Comparison of ENCODE assay signal across 15 mouse cellular contexts in genomic region chr4:137692107-137692902, GRCm38 (mm10). TPM values are rescaled to one million over a fixed set of nuclear protein-coding genes. Genes with fewer than 3 reads are reported as not detected.
DNase-seq lines count a peak whose midpoint lies in the region; ATAC-seq lines count a peak whose summit lies in the region.
"Had no signal": no experiment of that assay in that cellular context is flagged by ENCODE, and none has a peak within 500 bp of the region (broad histone marks: within the 10 kb centered on the region; RNA-seq: fewer than 3 reads in every experiment).

No protein-coding gene starts in this region.

- peaks cover 12% of the 10 kb centered on the region for H3K4me1 ChIP-seq in intestine, embryonic 15.5 days (replicated peaks)
- peaks cover 25% of the 10 kb centered on the region for H3K4me1 ChIP-seq in stomach, embryonic 15.5 days

- no peak overlapping the region for H3K27ac ChIP-seq in intestine, embryonic 15.5 days
- H3K27ac ChIP-seq in stomach, embryonic 15.5 days = peak overlapping the region; percentile 71; the same call in 1 of the 2 replicates
- H3K27ac ChIP-seq: gastrocnemius, adult 2 months; kidney, embryonic 15.5 days; limb, embryonic 12.5 days; liver, embryonic 14.5 days; midbrain, embryonic 15.5 days had no signal

- H3K27me3 ChIP-seq in intestine, embryonic 15.5 days (replicated peaks) = no peaks in the 10 kb centered on the region
- H3K27me3 ChIP-seq in stomach, embryonic 15.5 days (replicated peaks) = no peaks in the 10 kb centered on the region
- H3K27me3 ChIP-seq: kidney, embryonic 15.5 days; midbrain, embryonic 15.5 days had no signal

- H3K9me3 ChIP-seq in intestine, embryonic 15.5 days = no peaks in the 10 kb centered on the region
- H3K9me3 ChIP-seq in stomach, embryonic 15.5 days = no peaks in the 10 kb centered on the region
- H3K9me3 ChIP-seq: kidney, embryonic 15.5 days; limb, embryonic 12.5 days; midbrain, embryonic 15.5 days had no signal

- ATAC-seq in frontal cortex, adult (ENCODE audit: low TSS enrichment) = peak; percentile 82
- peak; percentile 34; the same call in 1 of the 2 replicates for ATAC-seq in intestine, embryonic 15.5 days
- ATAC-seq in stomach, embryonic 15.5 days (ENCODE audit: insufficient read depth, low FRiP score, low read depth) = peak; percentile 59
- ATAC-seq: midbrain, embryonic 15.5 days had no signal

- no peak overlapping the region for H3K9ac ChIP-seq in intestine, embryonic 15.5 days
- no peak overlapping the region for H3K9ac ChIP-seq in stomach, embryonic 15.5 days
- H3K9ac ChIP-seq: kidney, embryonic 15.5 days; limb, embryonic 12.5 days; liver, embryonic 14.5 days; midbrain, embryonic 15.5 days had no signal

- WGBS in intestine, embryonic 15.5 days = 63% methylated on average over 10 of the region's 10 CpGs
- 69% methylated on average over 10 of the region's 10 CpGs for WGBS in stomach, embryonic 15.5 days

- H3K4me3 ChIP-seq in intestine, embryonic 15.5 days (replicated peaks) = no peak overlapping the region
- no peak overlapping the region for H3K4me3 ChIP-seq in stomach, embryonic 15.5 days (replicated peaks)
- H3K4me3 ChIP-seq: gastrocnemius, adult 2 months; kidney, embryonic 15.5 days; limb, embryonic 12.5 days; midbrain, embryonic 15.5 days had no signal

- H3K4me2 ChIP-seq in intestine, embryonic 15.5 days (replicated peaks) = no peak overlapping the region
- H3K4me2 ChIP-seq in stomach, embryonic 15.5 days = no peak overlapping the region; the same call in 1 of the 2 replicates
- H3K4me2 ChIP-seq: kidney, embryonic 15.5 days; limb, embryonic 12.5 days; midbrain, embryonic 15.5 days had no signal

- no peak for DNase-seq in frontal cortex, postnatal 25 days (ENCODE audit: low spot score in 2 of 2)
- peak; percentile 63 for DNase-seq in layer of hippocampus, adult 9-11 months
- DNase-seq in layer of hippocampus, postnatal 25 days (ENCODE audit: extremely low spot score in 1 of 2, low spot score in 1 of 2) = no peak
- DNase-seq in B cell, adult 2 months = no peak
- no peak for DNase-seq in spleen, postnatal 4 days (ENCODE audit: low spot score in 2 of 2)
- DNase-seq: cerebellum, postnatal 10 days; gastrocnemius, adult 2 months; heart, adult 11 months had no signal

- H3K36me3 ChIP-seq in intestine, embryonic 15.5 days = no peaks in the 10 kb centered on the region
- H3K36me3 ChIP-seq in stomach, embryonic 15.5 days = no peaks in the 10 kb centered on the region
- H3K36me3 ChIP-seq: kidney, embryonic 15.5 days; limb, embryonic 12.5 days; midbrain, embryonic 15.5 days had no signal

RNA-seq across cellular contexts. Expression of gene Rap1gap, which starts 27.8 kb away (rescaled TPM):
- total RNA-seq in layer of hippocampus, postnatal 25 days (2021) = 100 to 1,000 TPM; 263 to 285 TPM
- polyA plus RNA-seq in intestine, embryonic 15.5 days (2015; fragmentation: Nextera tagmentation; extraction: Ambion mirVana) = 22.7 and 47.2 TPM in 2 replicates
- polyA plus RNA-seq in stomach, embryonic 15.5 days (2015; fragmentation: Nextera tagmentation; extraction: Ambion mirVana) = 59.1 and 73.0 TPM in 2 replicates
